Mouse (Mus musculus) embryo, embryonic 11 days (tissue): ENCODE data around the gene Oprd1.

Experiments used
- DNase-seq: peaks from one replicate; pipeline ENCODE4 v3.0.0-alpha.2; 2015

The Oprd1 gene

GRCm38 (mm10) chr4:132133381-132133780 lies 10.9 kb downstream of the Oprd1 start:
- DNase-seq: no peak

- no peak for DNase-seq
Observed at GRCm38 (mm10) chr4:132132297-132132696, 12.0 kb downstream of the Oprd1 start.

- no peak for DNase-seq
Observed at GRCm38 (mm10) chr4:132131790-132132189, 12.5 kb downstream of the Oprd1 start.

GRCm38 (mm10) chr4:132131116-132131515 lies 13.2 kb downstream of the Oprd1 start:
- DNase-seq: no peak

- DNase-seq: no peak
Observed at GRCm38 (mm10) chr4:132130645-132131044, 13.6 kb downstream of the Oprd1 start.

GRCm38 (mm10) chr4:132130134-132130533 lies 14.2 kb downstream of the Oprd1 start:
- no peak for DNase-seq

- DNase-seq: peak; percentile 16
Observed at GRCm38 (mm10) chr4:132128997-132129636, 15.2 kb downstream of the Oprd1 start.

GRCm38 (mm10) chr4:132127091-132127490 lies 17.2 kb downstream of the Oprd1 start:
- no peak for DNase-seq

GRCm38 (mm10) chr4:132123166-132123565 lies 21.1 kb downstream of the Oprd1 start:
- DNase-seq: no peak

- no peak for DNase-seq
Observed at GRCm38 (mm10) chr4:132121674-132122073, 22.6 kb downstream of the Oprd1 start.

GRCm38 (mm10) chr4:132119566-132119965 lies 24.7 kb downstream of the Oprd1 start:
- DNase-seq: no peak

GRCm38 (mm10) chr4:132116315-132116714 lies 28.0 kb downstream of the Oprd1 start:
- DNase-seq: no peak

- peak; percentile 46 for DNase-seq
Observed at GRCm38 (mm10) chr4:132113411-132114095, 30.7 kb downstream of the Oprd1 start.

GRCm38 (mm10) chr4:132111227-132111626 lies 33.1 kb downstream of the Oprd1 start:
- peak; percentile 36 for DNase-seq

GRCm38 (mm10) chr4:132108221-132108620 lies 36.1 kb downstream of the Oprd1 start:
- DNase-seq: no peak

- DNase-seq: no peak
Observed at GRCm38 (mm10) chr4:132101152-132101551, 43.1 kb downstream of the Oprd1 start.

GRCm38 (mm10) chr4:132099548-132099947 lies 44.7 kb downstream of the Oprd1 start:
- DNase-seq: no peak

- DNase-seq: no peak
Observed at GRCm38 (mm10) chr4:132095043-132095442, 49.2 kb downstream of the Oprd1 start.

GRCm38 (mm10) chr4:132093928-132094327 lies 50.4 kb downstream of the Oprd1 start:
- no peak for DNase-seq

- DNase-seq: no peak
Observed at GRCm38 (mm10) chr4:132093136-132093535, 51.1 kb downstream of the Oprd1 start.

- DNase-seq: peak; percentile 81
Observed at GRCm38 (mm10) chr4:132088921-132089320, 55.4 kb downstream of the Oprd1 start.

GRCm38 (mm10) chr4:132085114-132085513 lies 59.2 kb downstream of the Oprd1 start:
- DNase-seq: no peak

- DNase-seq: no peak
Observed at GRCm38 (mm10) chr4:132080492-132080983, 63.7 kb downstream of the Oprd1 start.

- peak; percentile 81 for DNase-seq
Observed at GRCm38 (mm10) chr4:132079555-132080275, 64.6 kb downstream of the Oprd1 start.
